Mouse (Mus musculus) liver (tissue): Measurements from ENCODE around the gene Sidt1.
"Not testable (repeated sequence)": the region's sequence is repeated elsewhere in the genome, so short reads cannot be mapped to it uniquely, and the experiment has no call there.

Experiments
- DNase-seq: peaks from one replicate; pipeline ENCODE4 v3.0.0-alpha.2; 2020; ENCODE audit warnings: mixed read lengths

The Sidt1 gene

DNA sequence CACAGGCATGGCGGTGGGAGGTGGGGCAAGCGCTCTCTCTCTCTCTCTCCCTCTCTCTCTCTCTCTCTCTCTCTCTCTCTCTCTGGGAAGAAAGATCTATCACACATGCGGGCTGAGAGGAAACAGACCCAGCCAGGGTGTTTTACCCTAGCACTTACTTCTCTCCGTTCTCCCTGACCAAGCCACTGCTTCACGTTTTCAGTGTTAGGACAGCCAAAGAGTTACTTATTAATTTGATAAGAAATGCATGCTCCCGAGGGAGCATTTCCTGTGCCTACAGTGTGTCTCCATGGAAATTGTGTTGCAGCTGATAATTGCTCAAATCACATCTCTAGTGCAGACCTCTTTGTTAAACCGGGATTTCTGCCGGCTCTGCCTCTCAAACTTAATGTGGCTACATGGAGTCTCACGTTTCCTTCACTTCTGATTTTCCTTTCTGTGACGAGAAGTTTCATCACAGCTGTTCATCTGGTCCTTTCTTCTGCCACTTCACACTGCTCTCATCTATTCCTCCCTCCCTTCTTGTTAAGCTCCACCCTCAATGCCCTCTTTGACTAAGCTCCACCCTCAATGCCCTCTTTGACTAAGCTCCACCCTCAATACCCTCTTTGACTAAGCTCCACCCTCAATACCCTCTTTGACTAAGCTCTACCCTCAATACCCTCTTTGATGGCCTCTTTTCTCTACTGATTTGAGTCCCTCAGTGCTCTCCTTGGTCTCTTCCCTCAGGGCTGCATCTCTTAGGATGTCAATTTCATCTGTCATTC is 30.7 kb downstream of the Sidt1 start:
- no peak for DNase-seq

- peak; percentile 5 for DNase-seq
These were observed 33.4 kb downstream of the Sidt1 start for GRCm38 (mm10) chr16:44299438-44300093.

DNA sequence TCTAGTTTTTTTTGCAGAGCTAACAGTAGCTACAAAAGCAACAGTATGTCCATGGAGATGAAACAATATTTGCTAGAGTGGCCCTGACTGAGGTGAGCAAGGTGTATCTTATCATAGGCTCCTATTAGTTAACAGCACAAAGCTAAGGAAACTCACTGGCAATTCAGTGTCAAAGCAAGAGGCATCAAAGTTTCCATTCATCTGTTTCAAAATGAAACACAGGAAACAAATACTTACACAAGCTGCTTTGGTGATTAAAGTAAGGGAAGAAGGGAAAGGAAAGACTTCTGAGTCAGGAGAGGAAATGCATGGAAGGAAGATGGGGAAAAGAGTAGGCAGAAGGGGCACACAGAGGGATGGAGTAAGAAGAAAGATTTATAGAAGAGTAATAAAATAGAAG is 39.0 kb downstream of the Sidt1 start:
- no peak for DNase-seq

DNA sequence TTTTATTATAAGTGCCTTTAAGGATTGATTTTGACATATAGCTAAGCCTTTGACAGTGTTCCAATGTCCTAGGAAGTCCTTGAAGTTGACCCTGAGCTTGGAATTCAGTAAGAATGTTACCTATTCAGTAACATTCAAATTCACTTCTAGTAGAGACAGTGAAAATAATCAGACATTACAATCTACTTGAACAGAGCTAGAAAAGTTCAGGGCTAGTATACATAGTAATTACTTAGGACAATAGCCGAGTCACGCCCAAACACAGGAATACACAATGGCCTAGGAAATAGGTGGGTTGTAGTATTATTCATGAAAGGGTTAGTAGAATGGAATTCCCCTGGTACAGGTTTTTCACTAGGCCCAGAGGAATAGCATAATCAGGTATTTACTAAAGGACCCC is 40.3 kb downstream of the Sidt1 start:
- not testable (repeated sequence) for DNase-seq

GRCm38 (mm10) chr16:44289004-44289648 is 43.9 kb downstream of the Sidt1 start:
- no peak for DNase-seq

DNA sequence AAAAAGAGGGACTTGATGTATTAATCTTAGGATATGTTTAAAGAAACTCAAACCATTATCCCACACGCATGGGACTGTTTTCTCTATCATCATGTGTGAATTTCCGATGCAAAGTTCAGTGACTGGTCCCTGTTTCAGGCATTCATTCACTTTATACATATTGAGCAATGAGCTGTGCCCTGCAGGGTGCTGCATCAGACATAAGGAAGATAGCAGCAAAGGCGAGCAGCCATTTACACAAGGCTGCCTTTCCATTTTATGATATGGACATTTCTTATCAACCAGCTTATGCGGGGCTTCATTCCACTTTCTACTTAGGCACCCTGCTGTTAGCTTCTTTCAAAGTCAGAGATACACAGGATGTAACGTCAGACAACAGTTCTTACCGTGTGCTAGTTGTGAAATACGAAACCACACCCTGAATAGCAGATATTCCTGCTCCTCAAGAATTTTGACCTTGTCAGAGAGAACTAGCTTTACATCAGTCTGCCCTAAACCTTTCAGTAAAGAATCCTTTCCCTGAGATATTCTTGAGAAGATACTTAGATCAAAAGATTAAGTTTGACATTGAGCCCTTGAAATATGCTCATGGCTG is 45.5 kb downstream of the Sidt1 start:
- DNase-seq = no peak

- DNase-seq = no peak
These were observed 50.2 kb downstream of the Sidt1 start for GRCm38 (mm10) chr16:44282614-44283325.

DNA sequence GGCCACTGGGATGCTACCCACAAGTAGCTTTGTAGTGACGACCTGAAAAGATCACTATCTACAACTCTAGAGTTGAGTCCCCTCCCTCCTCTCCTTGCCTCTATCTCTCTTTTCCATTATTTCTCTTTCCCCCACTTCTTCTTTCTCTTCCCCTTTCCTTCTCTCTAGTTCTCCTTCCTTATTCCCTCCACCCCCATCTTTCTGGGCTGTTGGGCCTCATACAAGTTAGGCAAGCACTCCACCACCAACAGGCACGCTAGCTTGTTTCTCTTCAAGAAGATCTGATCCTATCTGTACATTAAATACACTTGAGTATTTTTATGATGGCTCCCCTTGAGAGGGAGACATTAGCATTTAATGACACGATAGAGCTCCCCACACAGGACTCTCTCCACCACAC is 51.0 kb downstream of the Sidt1 start:
- no peak for DNase-seq

DNA sequence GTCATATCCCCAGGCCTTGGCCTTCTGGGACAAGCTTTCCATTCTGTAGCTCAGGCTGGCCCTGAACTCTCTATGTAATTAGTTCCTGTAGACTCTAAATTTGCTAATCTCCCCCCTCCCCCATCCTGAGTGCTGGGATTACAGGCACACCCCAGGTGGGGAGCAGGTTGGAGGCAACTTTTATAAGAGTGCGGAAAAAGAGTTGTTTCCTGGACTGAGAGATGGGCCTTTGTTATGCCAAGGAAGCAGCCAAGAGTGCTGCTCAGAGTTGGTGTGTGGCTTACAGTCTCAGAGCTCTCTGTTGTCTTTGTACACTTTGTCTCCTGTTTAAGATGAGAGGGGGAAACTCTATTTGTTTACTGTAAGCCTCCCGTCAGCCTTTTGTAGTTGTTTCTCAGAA is 52.2 kb downstream of the Sidt1 start:
- no peak for DNase-seq

DNA sequence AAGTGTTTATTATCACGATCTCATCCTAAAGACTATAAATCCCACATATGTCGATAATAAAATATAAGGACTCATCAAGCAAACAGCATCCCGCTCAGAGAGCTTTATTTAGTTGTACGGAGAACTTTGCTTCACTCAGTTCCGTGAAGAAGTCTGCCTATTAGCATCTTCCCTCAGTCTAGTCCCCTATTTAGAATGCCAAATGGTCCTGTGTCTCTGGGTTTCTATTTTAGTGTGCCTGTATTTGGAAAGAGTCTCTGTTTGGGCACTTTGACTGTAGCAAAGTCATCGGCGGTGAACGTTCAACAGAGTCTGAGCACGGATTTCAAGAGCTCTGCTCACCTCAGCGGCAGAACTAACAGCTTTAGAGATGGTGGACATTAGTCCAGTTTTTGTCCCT is 55.8 kb downstream of the Sidt1 start:
- no peak for DNase-seq

- DNase-seq = no peak
These were observed 61.5 kb downstream of the Sidt1 start for GRCm38 (mm10) chr16:44271371-44272038.

- DNase-seq = no peak
These were observed 62.4 kb downstream of the Sidt1 start for GRCm38 (mm10) chr16:44270606-44271005.

DNA sequence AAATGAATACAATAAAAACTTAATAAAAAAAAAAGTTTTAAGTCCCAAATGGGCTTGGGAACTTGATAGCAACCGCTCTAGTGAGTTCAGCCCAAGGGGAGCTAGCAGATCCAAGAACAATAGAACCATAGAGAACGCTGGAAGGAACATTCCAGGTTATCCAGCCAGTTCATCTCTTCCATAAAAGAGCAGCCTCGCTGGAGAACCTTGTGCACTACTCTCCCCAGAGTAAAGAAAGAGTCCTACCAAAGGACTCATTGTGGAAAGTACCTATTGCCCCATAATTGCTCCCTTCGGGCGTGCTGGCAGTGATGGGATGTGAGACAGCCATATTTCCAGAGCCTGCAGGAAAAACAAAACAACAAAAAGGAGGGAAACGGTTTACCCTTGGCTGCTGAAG is 63.4 kb downstream of the Sidt1 start:
- DNase-seq = no peak

DNA sequence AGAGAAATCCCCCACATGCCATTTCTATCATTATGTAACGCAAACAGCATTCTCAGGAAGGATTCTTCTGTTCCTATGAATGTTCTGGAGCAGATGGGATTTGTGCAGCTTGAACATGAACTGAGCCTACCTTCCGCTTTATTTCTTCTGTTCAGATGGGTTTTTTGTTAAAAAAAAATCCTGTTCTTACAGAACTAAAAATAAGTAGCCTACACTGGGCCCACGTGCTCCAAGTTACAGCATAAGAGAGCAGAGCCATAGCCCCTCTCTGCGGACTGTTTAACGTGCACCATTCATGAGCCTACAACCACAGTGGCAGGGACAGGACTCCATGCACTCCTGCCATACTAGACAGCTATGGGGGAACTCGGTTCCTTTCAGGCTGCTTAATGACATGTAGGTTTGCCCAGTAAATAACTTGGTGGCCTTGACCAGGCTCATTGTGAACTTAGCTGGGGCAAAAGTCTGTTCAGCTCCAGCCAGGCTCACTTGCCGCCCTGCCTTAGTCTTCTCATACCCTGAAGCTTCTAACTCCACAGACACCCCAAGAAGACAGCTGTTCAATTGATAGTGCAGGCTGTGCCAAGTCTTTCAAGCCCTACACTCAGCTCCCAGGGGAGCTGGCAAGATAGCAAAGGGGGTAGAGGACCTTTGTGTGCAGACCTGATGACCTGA is 64.3 kb downstream of the Sidt1 start:
- no peak for DNase-seq

DNA sequence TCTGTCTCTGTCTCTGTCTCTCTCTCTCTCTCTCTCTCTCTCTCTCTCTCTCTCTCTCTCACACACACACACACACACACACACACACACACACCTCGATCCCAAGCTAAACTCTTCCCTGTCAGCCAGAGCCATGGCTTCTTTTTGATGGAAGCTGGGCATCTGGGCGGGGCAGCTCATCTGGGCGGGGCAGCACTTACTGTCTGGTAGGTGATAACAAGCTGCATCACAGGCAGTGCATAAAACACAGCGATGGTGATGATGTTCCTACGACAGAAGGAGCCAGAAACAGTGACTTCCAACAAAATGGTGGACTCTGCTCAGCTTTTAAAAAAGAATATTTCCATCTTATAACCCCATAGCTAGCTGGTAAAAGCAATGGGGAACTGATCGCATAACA is 67.4 kb downstream of the Sidt1 start:
- DNase-seq = peak; percentile 81

- no peak for DNase-seq
These were observed 68.1 kb downstream of the Sidt1 start for GRCm38 (mm10) chr16:44264916-44265315.

GRCm38 (mm10) chr16:44257476-44257875 is 75.5 kb downstream of the Sidt1 start:
- DNase-seq = no peak

- peak; percentile 9 for DNase-seq
These were observed 78.3 kb downstream of the Sidt1 start for GRCm38 (mm10) chr16:44254698-44255097.

GRCm38 (mm10) chr16:44253797-44254634 is 79.0 kb downstream of the Sidt1 start:
- DNase-seq = no peak

DNA sequence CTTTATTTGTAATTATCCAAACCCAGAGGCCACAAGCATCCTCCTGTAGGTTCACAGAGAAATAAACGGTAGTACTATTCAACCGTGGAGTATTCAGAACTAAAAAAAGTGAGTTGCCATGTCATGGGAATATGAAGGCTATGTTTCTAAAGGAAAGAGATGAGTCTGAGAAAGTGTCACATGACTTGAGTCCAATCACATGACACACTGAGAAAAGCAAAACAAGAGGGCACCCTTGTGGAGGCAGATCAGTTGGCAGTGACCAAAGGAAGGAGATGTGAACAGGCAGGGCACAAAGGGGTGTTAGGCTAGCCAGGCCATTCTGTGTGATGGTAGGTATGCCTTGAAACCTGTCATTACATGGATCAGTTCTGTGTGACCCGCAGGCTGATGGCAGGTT is 80.3 kb downstream of the Sidt1 start:
- no peak for DNase-seq

- no peak for DNase-seq
These were observed 83.0 kb downstream of the Sidt1 start for GRCm38 (mm10) chr16:44249985-44250384.
